14 mouse cellular contexts compared by ENCODE assay signal in the genomic region with DNA sequence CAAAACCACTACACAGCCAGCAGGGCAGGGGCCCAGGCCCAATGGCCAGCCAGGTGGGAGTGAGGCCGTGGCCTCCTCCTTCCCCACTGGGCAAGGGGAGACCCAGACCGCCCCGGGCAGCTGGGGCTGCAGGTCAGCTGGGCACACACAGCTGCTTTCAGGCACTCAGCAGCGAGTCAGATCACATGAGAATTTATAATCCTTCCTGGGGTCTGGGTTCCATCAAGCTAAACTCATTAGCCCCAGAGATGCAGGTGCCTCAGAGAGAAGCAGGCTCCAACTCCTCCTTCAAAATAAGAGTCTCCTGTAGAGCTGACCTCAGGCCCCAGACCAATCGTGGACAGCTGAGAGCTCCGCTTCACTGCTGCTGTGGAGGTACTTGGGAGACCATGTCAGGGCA. TPM values are rescaled to one million over a fixed set of nuclear protein-coding genes. Genes with fewer than 3 reads are reported as not detected.
DNase-seq lines count a peak whose midpoint lies in the region; ATAC-seq lines count a peak whose summit lies in the region.
"Had no signal": no experiment of that assay in that cellular context is flagged by ENCODE, and none has a peak within 500 bp of the region (broad histone marks: within the 10 kb centered on the region; RNA-seq: fewer than 3 reads in every experiment).

No protein-coding gene starts in this region.

- H3K27ac ChIP-seq in forebrain, embryonic 10.5 days, result peak overlapping the region; percentile 52
- H3K27ac ChIP-seq in forebrain, embryonic 15.5 days (replicated peaks), result no peak overlapping the region
- H3K27ac ChIP-seq in kidney, embryonic 14.5 days (ENCODE audit: low read depth, low read length), result no peak overlapping the region; the same call in 1 of the 2 replicates
- peak overlapping the region; percentile 63; the same call in 1 of the 2 replicates for H3K27ac ChIP-seq in stomach, embryonic 14.5 days (ENCODE audit: low read length)
- H3K27ac ChIP-seq: left cerebral cortex, adult 2 months; liver, embryonic 13.5 days had no signal

- H3K4me1 ChIP-seq in forebrain, embryonic 10.5 days, result peaks cover 74% of the 10 kb centered on the region
- H3K4me1 ChIP-seq in forebrain, embryonic 15.5 days, result no peaks in the 10 kb centered on the region
- H3K4me1 ChIP-seq in kidney, embryonic 14.5 days (ENCODE audit: control insufficient read depth, insufficient read depth, low read length), result peaks cover 22% of the 10 kb centered on the region
- peaks cover 10% of the 10 kb centered on the region; the same call in 1 of the 2 replicates for H3K4me1 ChIP-seq in stomach, embryonic 14.5 days (ENCODE audit: control insufficient read depth, insufficient read depth, low read length)
- H3K4me1 ChIP-seq: liver, embryonic 13.5 days had no signal

- ATAC-seq in forebrain, embryonic 15.5 days (replicated peaks), result no peak
- peak; percentile 73 for ATAC-seq in kidney, embryonic 14.5 days (ENCODE audit: low FRiP score, low TSS enrichment)
- peak; percentile 50 for ATAC-seq in stomach, embryonic 14.5 days (ENCODE audit: insufficient number of reproducible peaks, insufficient read depth, low FRiP score, low read depth)
- ATAC-seq in CD4-positive, CD25-positive, alpha-beta regulatory T cell, adult 4 months, result no peak
- ATAC-seq: midbrain, embryonic 16.5 days had no signal

- H3K36me3 ChIP-seq in forebrain, embryonic 10.5 days (replicated peaks), result peaks cover 28% of the 10 kb centered on the region
- H3K36me3 ChIP-seq in forebrain, embryonic 15.5 days, result no peaks in the 10 kb centered on the region
- no peaks in the 10 kb centered on the region for H3K36me3 ChIP-seq in kidney, embryonic 14.5 days (ENCODE audit: control insufficient read depth, insufficient read depth, low read length)
- no peaks in the 10 kb centered on the region for H3K36me3 ChIP-seq in stomach, embryonic 14.5 days (ENCODE audit: control insufficient read depth, insufficient read depth, low read length)
- H3K36me3 ChIP-seq: liver, embryonic 13.5 days had no signal

- no peak overlapping the region for H3K9ac ChIP-seq in forebrain, embryonic 15.5 days (replicated peaks)
- no peak overlapping the region for H3K9ac ChIP-seq in kidney, embryonic 14.5 days (ENCODE audit: low read depth, low read length)
- no peak overlapping the region for H3K9ac ChIP-seq in stomach, embryonic 14.5 days (replicated peaks; ENCODE audit: low read depth, low read length)
- H3K9ac ChIP-seq: liver, embryonic 13.5 days had no signal

- 0 out of 2 replicates have a peak, but pooled peaks cover 3% of the 10 kb centered on the region for H3K9me3 ChIP-seq in forebrain, embryonic 10.5 days
- no peaks in the 10 kb centered on the region for H3K9me3 ChIP-seq in forebrain, embryonic 15.5 days
- H3K9me3 ChIP-seq in kidney, embryonic 14.5 days (ENCODE audit: control insufficient read depth, low read length), result no peaks in the 10 kb centered on the region
- H3K9me3 ChIP-seq in stomach, embryonic 14.5 days (ENCODE audit: control insufficient read depth, low read depth, low read length), result no peaks in the 10 kb centered on the region
- H3K9me3 ChIP-seq: liver, embryonic 13.5 days had no signal

- H3K4me2 ChIP-seq in forebrain, embryonic 15.5 days (replicated peaks), result no peak overlapping the region
- no peak overlapping the region for H3K4me2 ChIP-seq in kidney, embryonic 14.5 days (replicated peaks; ENCODE audit: low read depth, low read length)
- no peak overlapping the region for H3K4me2 ChIP-seq in stomach, embryonic 14.5 days (replicated peaks; ENCODE audit: low read depth, low read length)
- H3K4me2 ChIP-seq: liver, embryonic 13.5 days had no signal

- 27% methylated on average over 6 of the region's 6 CpGs for WGBS in forebrain, embryonic 10.5 days
- 34% methylated on average over 6 of the region's 6 CpGs for WGBS in forebrain, embryonic 15.5 days
- 18% methylated on average over 6 of the region's 6 CpGs for WGBS in kidney, embryonic 14.5 days
- 34% methylated on average over 6 of the region's 6 CpGs for WGBS in stomach, embryonic 14.5 days

- peaks cover 2% of the 10 kb centered on the region; the same call in 1 of the 2 replicates for H3K27me3 ChIP-seq in forebrain, embryonic 10.5 days (ENCODE audit: poor library complexity, severe bottlenecking)
- H3K27me3 ChIP-seq in forebrain, embryonic 15.5 days, result no peaks in the 10 kb centered on the region
- H3K27me3 ChIP-seq in kidney, embryonic 14.5 days (ENCODE audit: control insufficient read depth, insufficient read depth, low read length), result no peaks in the 10 kb centered on the region
- no peaks in the 10 kb centered on the region for H3K27me3 ChIP-seq in stomach, embryonic 14.5 days (ENCODE audit: control insufficient read depth, insufficient read depth, low read length)
- H3K27me3 ChIP-seq: liver, embryonic 13.5 days had no signal

- no peak overlapping the region for H3K4me3 ChIP-seq in forebrain, embryonic 10.5 days
- H3K4me3 ChIP-seq in forebrain, embryonic 15.5 days, result no peak overlapping the region
- no peak overlapping the region for H3K4me3 ChIP-seq in kidney, embryonic 14.5 days (ENCODE audit: low read length)
- no peak overlapping the region for H3K4me3 ChIP-seq in stomach, embryonic 14.5 days (ENCODE audit: low read depth, low read length)
- H3K4me3 ChIP-seq: left cerebral cortex, adult 2 months; liver, embryonic 13.5 days had no signal

- DNase-seq in forebrain, embryonic 10.5 days (ENCODE audit: extremely low spot score, low spot score), result peak; percentile 41
- no peak for DNase-seq in kidney, adult 9 months
- DNase-seq in hindlimb bud, embryonic 11.5 days (ENCODE audit: extremely low spot score, low read depth, low spot score), result peak; percentile 90
- no peak for DNase-seq in cerebellum, postnatal 25 days
- DNase-seq: cerebellum, adult 18-20 months; heart, adult 18-20 months; kidney, adult 2 months; liver, embryonic 13.5 days had no signal

RNA-seq across cellular contexts. Expression of gene Bmp7, which starts 15.2 kb away (rescaled TPM):
- polyA plus RNA-seq in forebrain, embryonic 10.5 days (2016; fragmentation: Nextera tagmentation; extraction: Ambion mirVana), result 21.2 and 21.4 TPM in 2 replicates
- polyA plus RNA-seq in forebrain, embryonic 15.5 days (2015; fragmentation: Nextera tagmentation; extraction: Ambion mirVana), result 8.4 and 9.5 TPM in 2 replicates
- 49.3 and 54.2 TPM in 2 replicates for polyA plus RNA-seq in kidney, embryonic 14.5 days (2014; fragmentation: Nextera tagmentation; extraction: Ambion mirVana)
- polyA plus RNA-seq in stomach, embryonic 14.5 days (2014; fragmentation: Nextera tagmentation; extraction: Ambion mirVana), result 20.7 and 24.0 TPM in 2 replicates
- polyA plus RNA-seq in CD4-positive, CD25-positive, alpha-beta regulatory T cell, adult 4 months (2017; shearing (Covaris generic)), result 10 to 100 TPM; 11.6 to 18.9 TPM

RNA-seq across cellular contexts. Expression of gene Spo11, which starts 52.5 kb away (rescaled TPM):
- 0.42 and 0.73 TPM in 2 replicates for polyA plus RNA-seq in forebrain, embryonic 10.5 days (2016; fragmentation: Nextera tagmentation; extraction: Ambion mirVana)
- 0.46 and 0.97 TPM in 2 replicates for polyA plus RNA-seq in forebrain, embryonic 15.5 days (2015; fragmentation: Nextera tagmentation; extraction: Ambion mirVana)
- polyA plus RNA-seq in kidney, embryonic 14.5 days (2014; fragmentation: Nextera tagmentation; extraction: Ambion mirVana), result 0.17 and 0.34 TPM in 2 replicates
- 0.54 and 0.76 TPM in 2 replicates for polyA plus RNA-seq in stomach, embryonic 14.5 days (2014; fragmentation: Nextera tagmentation; extraction: Ambion mirVana)
- 1 to 10 TPM; 3.3 to 3.8 TPM for polyA plus RNA-seq in CD4-positive, CD25-positive, alpha-beta regulatory T cell, adult 4 months (2017; shearing (Covaris generic))

Comparison
In these comparisons a context has a peak if more than half of its experiments do, and no peak if none do; other contexts are left out.
1. H3K27ac ChIP-seq: peak in forebrain, embryonic 10.5 days (single experiment) and stomach, embryonic 14.5 days (single experiment); none in forebrain, embryonic 15.5 days (single experiment) and kidney, embryonic 14.5 days (single experiment).
2. DNase-seq: peak in forebrain, embryonic 10.5 days (single experiment) and hindlimb bud, embryonic 11.5 days (single experiment); none in kidney, adult 9 months (single experiment) and cerebellum, postnatal 25 days (0 of 2).
3. ATAC-seq: peak in kidney, embryonic 14.5 days (single experiment) and stomach, embryonic 14.5 days (single experiment); none in forebrain, embryonic 15.5 days (single experiment) and CD4-positive, CD25-positive, alpha-beta regulatory T cell, adult 4 months (single experiment).